Mouse (Mus musculus) adrenal gland, adult 2 months (tissue): Measurements from ENCODE around the gene Pgls. TPM values are rescaled to one million over a fixed set of nuclear protein-coding genes. Genes with fewer than 3 reads are reported as not detected.

Experiments used
- DNase-seq: peaks from one replicate; pipeline ENCODE4 v3.0.0; 2021
- polyA plus RNA-seq: library from polyadenylated mRNA; depleted of rRNA; stranded (reverse); fragments of >200 nt; gene quantifications from 2 replicates; pipeline ENCODE4 v1.2.3, GENCODE M21; 2012
- total RNA-seq, 2 experiments: library from RNA; stranded (reverse); gene quantifications; 2 replicates each; pipeline ENCODE4 v1.2.3; 2021

The Pgls gene
- total and polyA plus RNA-seq, 3 experiments: 125 to 694 (median 142) TPM

GRCm38 (mm10) chr8:71598375-71598774, 6.4 kb downstream of the Pgls start:
- DNase-seq: no peak

DNA sequence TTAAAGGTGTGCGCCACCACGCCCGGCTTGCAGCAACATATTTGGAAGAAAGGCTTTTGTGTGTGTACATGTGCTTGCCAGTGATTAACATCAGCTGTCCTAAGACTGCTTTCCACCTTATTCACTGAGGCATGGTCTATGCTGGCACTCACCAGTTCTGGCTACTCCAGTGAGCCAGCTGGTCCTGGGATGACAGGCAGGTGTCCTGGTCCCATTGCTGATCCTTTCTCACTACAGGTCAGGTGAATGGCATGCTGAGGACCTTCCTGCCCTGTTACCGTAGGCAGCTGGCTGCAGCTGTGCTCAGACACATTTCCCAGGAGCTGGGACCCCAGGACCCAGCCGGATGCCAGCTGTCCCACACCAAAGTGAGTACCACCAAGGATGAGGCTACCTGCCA, 6.9 kb downstream of the Pgls start:
- no peak for DNase-seq

DNA sequence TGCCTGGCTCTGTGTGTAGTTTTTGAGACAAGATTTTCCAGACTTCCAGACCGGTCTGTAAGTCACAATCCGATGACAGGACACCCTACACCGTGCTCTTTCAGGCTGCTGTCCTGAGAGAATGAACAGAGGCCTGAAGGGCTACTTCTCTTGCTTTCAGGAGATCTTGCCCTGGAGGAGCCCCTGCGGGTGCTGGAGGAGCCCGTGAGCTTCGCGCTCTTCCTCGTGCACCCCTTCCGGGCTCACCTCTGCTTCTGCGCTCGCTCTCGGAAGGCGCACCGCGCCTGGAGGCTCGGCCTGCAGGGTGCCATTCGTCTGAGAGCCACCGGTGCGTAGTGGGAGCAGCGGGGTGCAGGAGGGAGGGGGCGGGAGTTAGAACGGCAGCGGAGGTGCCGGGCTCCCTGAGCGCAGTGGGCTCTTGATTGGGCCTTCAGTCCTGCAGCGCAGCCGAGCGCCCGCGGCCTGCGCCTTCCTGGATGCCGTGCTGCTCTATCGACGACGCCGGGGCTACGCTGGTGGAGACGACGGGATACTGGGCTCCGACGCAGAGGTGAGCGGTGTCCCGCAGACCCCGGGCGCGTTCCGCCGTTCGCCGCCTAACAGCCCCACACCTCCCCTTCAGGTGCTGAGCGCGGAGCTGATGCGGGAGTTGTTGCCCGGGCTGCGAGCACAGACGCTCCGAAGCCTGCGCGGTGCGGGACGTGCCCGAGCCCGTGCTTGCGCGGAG, 10.1 kb downstream of the Pgls start:
- DNase-seq: no peak

DNA sequence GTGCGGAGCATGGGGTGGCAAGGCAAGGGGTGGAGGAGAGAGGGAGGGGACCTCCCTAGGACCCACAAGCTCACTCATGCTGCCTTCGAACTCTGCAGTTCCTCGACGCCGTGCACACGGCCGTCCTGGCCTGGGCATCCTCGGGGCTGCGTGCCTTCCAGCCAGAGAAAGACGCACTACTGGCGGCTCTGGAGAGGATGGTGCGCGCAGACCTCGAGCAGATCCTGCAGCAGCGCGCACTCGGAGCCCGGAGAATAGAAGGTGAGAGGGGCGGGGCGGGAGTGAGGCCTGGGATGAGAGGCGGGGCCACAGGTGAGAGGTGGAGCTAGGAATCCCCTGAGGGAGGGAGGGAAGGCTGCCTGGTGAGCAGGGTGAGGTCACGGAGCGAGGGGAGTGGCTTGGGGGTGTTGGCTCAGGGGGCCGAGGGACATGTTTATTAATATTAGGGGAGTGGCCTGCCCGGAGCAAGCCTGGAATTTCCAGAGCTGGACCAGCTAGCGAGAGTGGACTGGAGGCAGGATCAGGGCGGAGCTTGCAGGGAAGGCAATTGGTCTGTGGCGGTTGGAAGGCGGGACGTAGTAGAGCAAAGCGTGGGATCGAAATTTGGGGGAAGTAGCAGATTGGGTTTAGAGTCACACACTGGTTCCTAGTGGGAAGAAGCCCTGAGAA, 10.8 kb downstream of the Pgls start:
- peak; percentile 89 for DNase-seq

DNA sequence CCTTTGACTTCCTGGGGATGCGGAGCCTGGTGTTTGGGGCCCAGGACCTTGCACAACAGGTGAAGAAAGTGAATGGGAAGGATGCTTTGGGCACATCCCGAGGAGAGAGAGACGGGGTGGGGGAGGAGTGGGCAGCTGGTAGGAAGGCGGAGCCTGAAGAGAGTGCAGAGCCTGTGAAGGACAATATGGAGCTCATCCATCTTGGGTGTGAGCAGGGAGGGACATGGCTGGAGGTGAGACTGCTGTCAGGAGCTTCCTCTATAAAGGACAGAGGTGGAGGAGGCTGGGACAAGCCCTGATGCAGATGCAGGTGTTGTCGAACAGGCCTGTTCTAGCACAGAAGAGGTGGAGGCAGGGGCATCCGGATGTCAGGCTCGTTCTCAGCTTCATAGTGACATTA, 12.0 kb downstream of the Pgls start:
- DNase-seq: no peak

DNA sequence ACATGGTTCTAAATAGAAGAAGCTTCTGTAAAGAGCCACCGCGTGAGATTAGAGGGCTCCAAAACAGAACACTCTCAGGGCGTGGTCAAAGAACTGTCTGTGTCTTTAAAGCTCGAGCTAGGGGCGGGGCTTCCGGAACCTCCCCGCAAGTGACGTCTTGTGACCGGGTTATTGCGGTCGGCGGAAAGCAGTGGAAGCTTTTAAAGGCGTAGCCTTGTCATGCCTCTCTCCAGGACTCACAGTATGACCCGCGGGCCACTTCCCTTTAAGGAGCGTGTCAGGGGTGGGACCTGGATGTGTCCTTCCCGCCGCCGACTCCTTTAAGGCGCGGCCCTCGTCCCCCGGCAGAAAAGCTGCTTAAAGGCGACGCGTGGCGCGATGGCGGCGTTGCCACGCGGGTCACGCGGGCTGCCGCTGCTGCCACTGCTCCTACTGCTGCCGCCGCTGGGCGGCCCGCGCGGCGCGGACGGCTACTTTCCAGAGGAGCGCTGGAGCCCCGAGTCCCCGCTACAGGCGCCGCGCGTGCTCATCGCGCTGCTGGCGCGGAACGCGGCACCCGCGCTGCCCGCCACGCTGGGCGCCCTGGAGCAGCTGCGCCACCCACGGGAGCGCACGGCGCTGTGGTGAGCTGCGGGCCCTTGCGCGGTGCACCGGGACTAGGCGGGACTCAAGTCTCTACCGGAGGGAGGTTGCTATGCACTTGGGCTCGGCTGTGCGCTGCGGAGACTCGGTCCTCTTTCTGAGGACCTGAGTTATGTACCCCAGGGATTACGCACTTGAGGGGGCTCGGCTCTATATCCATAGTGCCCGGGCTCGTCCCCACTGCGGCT, 19.1 kb downstream of the Pgls start, which contains the start of gene Colgalt1:
Gene Colgalt1, plus strand, starts transcription at position 177 of the 830 bp plus-strand sequence.
- peak; percentile 98 for DNase-seq

GRCm38 (mm10) chr8:71612141-71612540, 20.2 kb downstream of the Pgls start:
- DNase-seq: no peak

DNA sequence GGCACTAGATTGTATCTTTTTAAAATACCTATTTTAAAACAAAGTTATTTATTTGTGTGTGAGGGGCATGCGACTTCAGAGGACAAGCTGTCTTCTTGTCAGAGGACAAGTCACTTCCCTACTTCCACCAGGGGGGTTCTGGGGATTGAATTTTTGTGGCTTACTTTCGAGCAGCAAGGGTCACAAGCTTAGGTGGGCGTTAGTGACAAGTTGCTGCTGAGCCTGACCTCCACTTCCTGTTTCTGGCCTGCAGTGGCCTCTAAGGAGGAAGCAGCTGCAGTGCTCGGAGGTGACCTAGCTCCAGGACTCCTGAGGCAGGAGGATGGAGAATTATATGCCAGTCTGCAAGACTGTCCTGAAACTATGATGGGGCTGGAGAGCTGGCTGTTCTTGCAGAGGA, 21.4 kb downstream of the Pgls start:
- DNase-seq: no peak

DNA sequence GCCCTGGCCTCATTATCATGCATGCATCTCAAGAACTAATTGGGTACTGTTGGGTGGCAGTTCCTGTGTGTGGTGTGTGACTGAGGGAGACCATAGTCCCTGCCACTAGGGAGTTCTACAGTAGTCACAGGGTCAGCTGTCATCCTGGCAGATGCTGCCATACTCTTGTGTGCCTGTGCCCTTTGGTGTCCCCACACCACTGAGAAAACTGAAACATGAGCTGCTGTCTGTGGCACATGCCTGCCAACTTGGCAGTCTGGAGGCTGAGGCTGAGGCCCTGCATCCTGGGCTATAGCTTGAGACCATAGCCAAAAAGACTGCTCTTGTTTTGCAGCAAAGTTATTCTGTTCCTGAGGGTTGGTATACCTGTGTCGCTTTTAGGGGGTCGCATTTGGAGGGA, 27.8 kb downstream of the Pgls start:
- DNase-seq: no peak

DNA sequence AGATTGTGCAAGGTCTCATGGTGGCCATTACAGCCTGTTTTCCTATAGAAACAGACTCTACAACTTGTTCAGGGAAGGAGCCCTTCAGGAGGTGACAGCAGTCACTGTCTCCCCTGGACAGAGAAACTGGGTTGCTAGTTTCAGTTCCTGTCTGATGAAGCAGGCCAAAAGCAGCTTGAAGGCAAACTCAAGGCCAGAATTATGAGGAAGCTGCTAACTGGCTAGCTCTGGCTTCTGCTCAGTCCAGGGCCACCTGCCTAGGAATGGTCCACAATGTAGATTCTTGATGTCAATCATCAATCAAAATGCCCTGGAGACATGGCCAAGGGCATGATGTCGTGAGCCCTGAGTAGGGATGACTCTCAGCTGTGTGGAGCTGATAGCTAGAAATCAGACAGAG, 33.1 kb downstream of the Pgls start:
- no peak for DNase-seq

GRCm38 (mm10) chr8:71626753-71627152, 34.8 kb downstream of the Pgls start:
- no peak for DNase-seq

DNA sequence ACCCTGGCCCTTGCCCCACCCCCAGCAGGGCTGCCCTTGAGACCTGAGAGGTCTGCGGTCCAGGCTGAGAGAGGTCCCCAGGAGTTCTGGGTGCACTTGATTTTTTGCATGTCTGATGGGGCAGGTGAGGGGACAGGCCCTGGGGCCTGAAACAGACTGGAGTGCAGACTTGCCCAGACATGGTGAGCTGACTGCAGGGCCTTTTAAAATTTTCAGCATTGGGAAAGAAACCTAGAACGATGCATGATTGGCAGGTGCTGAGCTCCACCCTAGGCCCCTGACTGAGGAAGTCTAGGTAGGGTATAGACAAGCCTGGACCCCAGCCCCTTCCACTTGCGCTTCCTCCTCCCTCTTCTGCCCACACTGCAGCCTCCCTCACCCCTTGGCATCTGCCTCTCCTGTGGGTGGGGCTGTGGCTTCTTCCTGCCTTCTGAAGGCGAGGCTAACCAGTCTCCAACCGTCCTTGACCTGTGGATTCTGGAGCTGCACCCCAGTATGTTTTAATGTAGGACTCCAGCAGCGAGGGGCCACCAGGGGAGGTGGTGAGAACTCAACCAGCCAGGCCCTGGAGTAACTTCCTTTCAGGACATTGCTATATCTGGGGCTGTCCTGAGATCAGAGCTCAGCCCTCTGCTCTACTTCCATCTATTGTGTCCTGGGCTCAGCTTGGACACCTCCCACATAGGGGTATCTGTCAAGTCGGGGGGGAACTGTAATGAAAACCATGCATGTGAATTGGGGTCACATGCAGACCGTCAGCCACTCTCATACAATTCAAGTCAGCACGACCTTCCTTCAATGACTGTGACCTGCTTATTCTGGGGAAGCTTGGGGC, 35.5 kb downstream of the Pgls start:
- peak; percentile 66 for DNase-seq

- no peak for DNase-seq
These were observed 36.6 kb downstream of the Pgls start for GRCm38 (mm10) chr8:71628396-71629095.

DNA sequence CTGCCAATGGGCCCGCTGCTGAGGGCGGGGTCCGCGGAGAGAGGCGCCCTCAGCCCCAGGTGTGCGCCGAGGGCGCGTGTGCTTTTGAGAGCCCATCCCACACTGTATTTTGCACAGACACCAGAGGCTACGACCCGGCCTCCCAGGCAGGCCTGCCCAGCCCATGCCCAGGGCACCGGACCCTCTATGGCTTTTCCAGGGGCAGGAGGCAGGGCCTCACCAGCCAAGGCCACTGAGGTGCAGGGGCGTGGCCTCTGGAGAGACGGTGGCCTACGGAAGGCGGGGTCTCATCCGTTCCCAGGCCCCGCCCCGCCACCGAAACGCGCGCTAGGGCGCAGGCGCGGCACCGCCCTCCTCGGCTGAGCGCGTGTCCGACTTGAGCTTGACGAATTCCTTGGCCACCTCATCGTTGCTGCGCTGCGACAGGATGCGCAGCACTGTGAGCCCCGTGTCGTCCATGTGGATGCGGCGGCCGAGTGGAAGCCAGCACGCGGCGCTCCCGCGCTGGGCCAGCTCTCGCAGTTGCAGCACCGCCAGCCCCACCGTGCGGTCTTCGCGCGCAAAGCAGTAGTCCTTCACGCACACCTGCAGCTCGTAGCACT, 37.2 kb downstream of the Pgls start:
- DNase-seq: peak; percentile 99

GRCm38 (mm10) chr8:71629781-71630212, 37.8 kb downstream of the Pgls start:
- peak; percentile 81 for DNase-seq

- peak; percentile 36 for DNase-seq
These were observed 38.8 kb downstream of the Pgls start for GRCm38 (mm10) chr8:71630761-71631160.

- DNase-seq: no peak
These were observed 39.9 kb downstream of the Pgls start for GRCm38 (mm10) chr8:71631897-71632296.

GRCm38 (mm10) chr8:71633164-71633563, 41.2 kb downstream of the Pgls start:
- peak; percentile 81 for DNase-seq

- DNase-seq: peak; percentile 86
These were observed 42.1 kb downstream of the Pgls start for GRCm38 (mm10) chr8:71633981-71634667.
